Mouse (Mus musculus) liver, adult 2 months (tissue): ENCODE data around the gene Irak4.

Experiments
- CTCF ChIP-seq: fragments of 200-500 bp; IDR thresholded peaks from 2 replicates; pipeline ENCODE4 v1.5.1; 2011; ENCODE audit warnings: low read depth, low read length, control low read depth
- POLR2A ChIP-seq: fragments of 200-500 bp; IDR thresholded peaks from 2 replicates; pipeline ENCODE4 v1.6.1; 2011; ENCODE audit warnings: low read length, control low read depth; ENCODE audit not compliant: insufficient read depth; ENCODE audit errors: extremely low read depth

DNA sequence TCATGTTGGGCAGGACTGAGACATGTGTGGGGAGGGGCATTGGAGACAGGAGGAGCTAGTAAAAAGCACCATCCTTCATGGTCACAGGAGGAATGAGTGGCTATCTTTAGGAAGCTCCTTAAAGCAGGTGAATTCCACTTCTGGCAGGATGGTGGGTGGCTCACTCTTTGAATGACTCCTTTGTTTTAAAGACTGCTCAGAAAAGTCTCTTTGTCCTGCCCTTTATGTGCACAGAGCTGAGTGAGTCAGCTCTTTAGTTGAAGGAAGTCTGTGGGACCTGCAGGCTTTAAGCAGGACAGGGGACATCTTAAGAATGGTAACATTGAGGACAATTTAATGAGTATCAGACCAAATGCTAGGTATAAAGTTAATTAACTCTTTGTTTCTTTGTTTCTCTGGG lies 77.5 kb downstream of the Irak4 start:
- TF ChIP-seq CTCF (no peak), POLR2A (no peak)
